Mouse (Mus musculus): Measurements from ENCODE around the gene Olfr993.

The Olfr993 gene

GRCm38 (mm10) chr2:85414777-85415176 lies at the start of gene Olfr993:
Gene Olfr993, minus strand, starts transcription at chr2:85414877.
- DNase-seq (ENCODE audit: low read depth): no peak

GRCm38 (mm10) chr2:85443539-85443938 lies 28.9 kb upstream of the Olfr993 start, which contains the start of gene Olfr995:
Gene Olfr995, minus strand, starts transcription at chr2:85443639.
- DNase-seq (ENCODE audit: low read depth): no peak

GRCm38 (mm10) chr2:85442546-85442945 lies 27.9 kb upstream of the Olfr993 start:
- no peak for DNase-seq (ENCODE audit: low read depth)

GRCm38 (mm10) chr2:85436351-85436750 lies 21.7 kb upstream of the Olfr993 start, which contains the start of gene Olfr994:
Gene Olfr994, minus strand, starts transcription at chr2:85436451.
- DNase-seq (ENCODE audit: low read depth): no peak

- no peak for DNase-seq (ENCODE audit: low read depth)
Measured at GRCm38 (mm10) chr2:85425893-85426292, 11.2 kb upstream of the Olfr993 start.

- DNase-seq (ENCODE audit: low read depth): no peak
Measured at GRCm38 (mm10) chr2:85409369-85409768, 5.3 kb downstream of the Olfr993 start, which contains the start of gene Olfr992. Gene Olfr992, minus strand, starts transcription at chr2:85409469.
